Mouse (Mus musculus): Measurements from ENCODE around the gene Olfr1418. TPM values are rescaled to one million over a fixed set of nuclear protein-coding genes. Genes with fewer than 3 reads are reported as not detected.
A peak's percentile ranks its signal among the peaks of the same experiment; 100 is the strongest.

The Olfr1418 gene
- total RNA-seq, 1 experiment: not detected

DNA sequence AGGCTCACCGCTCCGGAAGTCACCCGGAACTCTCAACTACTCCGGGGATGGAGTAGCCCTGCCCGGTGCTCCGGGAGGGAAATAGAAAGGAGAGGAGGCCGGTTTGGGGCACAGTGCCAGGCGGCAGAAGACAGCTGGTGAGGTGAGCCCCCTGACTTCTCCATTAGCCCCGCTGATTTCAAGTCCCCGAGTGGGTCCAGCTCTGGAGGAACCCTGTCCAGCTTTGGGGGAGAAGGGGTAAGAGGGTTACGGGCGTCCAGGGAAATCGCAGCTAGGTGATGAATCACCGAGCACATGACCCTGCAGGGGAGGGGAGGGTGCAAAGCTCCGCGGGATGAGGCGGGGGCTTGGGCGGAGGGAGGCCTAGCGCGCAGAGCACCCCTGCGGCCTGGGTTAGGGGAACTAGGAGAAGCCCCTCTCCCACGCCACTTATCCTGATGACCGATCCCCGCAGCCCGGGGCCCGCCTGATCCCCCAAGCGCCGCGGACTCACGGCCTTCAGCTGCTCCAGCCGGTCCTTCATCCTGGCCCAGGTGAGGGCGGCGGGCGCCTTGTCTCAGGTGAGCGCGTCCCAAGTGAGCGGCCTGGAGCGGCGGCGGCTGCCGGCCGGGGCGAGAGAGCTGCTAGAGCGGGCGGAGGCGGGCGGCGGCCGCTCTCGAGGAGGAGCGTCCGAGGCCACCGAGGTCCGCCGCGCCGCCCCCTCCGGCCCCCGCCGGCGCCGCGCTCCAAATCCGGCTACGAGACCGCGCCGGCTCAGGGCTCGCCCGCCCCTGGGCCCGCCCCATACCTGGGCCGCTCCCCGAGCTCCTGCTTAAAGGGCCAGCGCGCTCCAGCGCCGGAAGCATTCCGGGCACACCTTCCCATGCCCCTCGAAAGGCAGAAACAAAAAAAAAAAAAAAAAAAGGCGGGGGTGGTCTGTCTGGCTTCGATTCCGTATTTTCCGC is 42.4 kb downstream of the Olfr1418 start:
- in situ Hi-C loops (cut with MboI; ENCODE audit: low sequenced_read_pairs in 2 of 2, unreplicated experiment in 2 of 2): no loop called here
- peak overlapping the region; percentile 89 for H3K9ac ChIP-seq (ENCODE audit: insufficient read depth, low read depth, low read length, poor library complexity, severe bottlenecking)
- H3K36me3 ChIP-seq (ENCODE audit: control insufficient read depth, insufficient read depth, low read length, poor library complexity, severe bottlenecking): peaks cover 3% of the 10 kb centered on the region; the same call in 1 of the 2 replicates
- DNase-seq (ENCODE audit: low read depth, low spot score): no peak
- H3K4me3 ChIP-seq (ENCODE audit: insufficient read depth in 1 of 2, low read depth in 1 of 2, low read length in 2 of 2, poor library complexity in 1 of 2, severe bottlenecking in 1 of 2): peak overlapping the region; percentile 88 to 96
- H3K4me1 ChIP-seq (ENCODE audit: control insufficient read depth in 2 of 2, insufficient read depth in 2 of 2, low read length in 2 of 2, poor library complexity in 1 of 2): peaks cover 0 to 15% of the 10 kb centered on the region in 2 experiments; a peak in 3 of 4 replicates
- TF ChIP-seq HCFC1 (IDR thresholded peaks at IDR 0.05; ENCODE audit: borderline replicate concordance, insufficient read depth, low read length) (no peak; the same call in 1 of the 2 replicates), ZNF384 (IDR thresholded peaks at IDR 0.05; ENCODE audit: low read depth, low read length) (peak; percentile 85)
- H3K9me3 ChIP-seq (ENCODE audit: control insufficient read depth, insufficient read depth, low read depth, low read length): no peaks in the 10 kb centered on the region
- peak overlapping the region; percentile 50; the same call in 1 of the 2 replicates for H3K27ac ChIP-seq (ENCODE audit: insufficient read depth, low read depth, low read length, poor library complexity, severe bottlenecking)

DNA sequence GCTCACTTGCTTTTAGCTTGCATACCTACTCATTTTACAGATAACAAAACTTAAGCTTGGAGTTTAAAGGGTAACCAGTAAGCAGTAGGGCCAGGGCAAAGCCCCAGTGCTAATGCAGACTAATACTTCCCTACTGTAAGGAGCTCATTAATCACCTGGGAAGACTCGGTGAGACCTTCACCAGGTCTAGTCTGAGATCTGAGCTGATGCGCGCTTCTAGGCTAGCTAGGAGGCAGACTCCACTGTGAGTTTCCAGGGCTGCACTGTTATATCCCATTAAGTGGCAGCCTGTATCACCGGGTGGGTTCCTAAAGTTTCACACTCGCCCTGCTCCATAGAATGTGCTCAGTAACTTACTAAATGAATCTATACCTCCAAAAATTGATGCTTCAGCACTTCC is 43.3 kb downstream of the Olfr1418 start:
- peaks cover 0 to 17% of the 10 kb centered on the region in 2 experiments; a peak in 2 of 4 replicates for H3K4me1 ChIP-seq (ENCODE audit: control insufficient read depth in 2 of 2, insufficient read depth in 2 of 2, low read length in 2 of 2, poor library complexity in 1 of 2)
- TF ChIP-seq CHD2 (IDR thresholded peaks at IDR 0.05; ENCODE audit: low read depth, low read length) (no peak), ZNF384 (IDR thresholded peaks at IDR 0.05; ENCODE audit: low read depth, low read length) (no peak), HCFC1 (IDR thresholded peaks at IDR 0.05; ENCODE audit: borderline replicate concordance, insufficient read depth, low read length) (no peak), ZC3H11A (IDR thresholded peaks at IDR 0.05; ENCODE audit: borderline replicate concordance, low read depth, low read length) (no peak), MAFK (IDR thresholded peaks at IDR 0.05; ENCODE audit: insufficient read depth, low read depth, low read length) (no peak)
- H3K4me3 ChIP-seq (ENCODE audit: insufficient read depth in 1 of 2, low read depth in 1 of 2, low read length in 2 of 2, poor library complexity in 1 of 2, severe bottlenecking in 1 of 2): peak overlapping the region; percentile 88 to 96
- peaks cover 6% of the 10 kb centered on the region; the same call in 1 of the 2 replicates for H3K36me3 ChIP-seq (ENCODE audit: control insufficient read depth, insufficient read depth, low read length, poor library complexity, severe bottlenecking)
- DNase-seq (ENCODE audit: low read depth, low spot score): no peak
- H3K9me3 ChIP-seq (ENCODE audit: control insufficient read depth, insufficient read depth, low read depth, low read length): no peaks in the 10 kb centered on the region
- in situ Hi-C loops (cut with MboI; ENCODE audit: low sequenced_read_pairs in 2 of 2, unreplicated experiment in 2 of 2): no loop called here
- no peak overlapping the region for H3K27ac ChIP-seq (ENCODE audit: insufficient read depth, low read depth, low read length, poor library complexity, severe bottlenecking)
- H3K9ac ChIP-seq (ENCODE audit: insufficient read depth, low read depth, low read length, poor library complexity, severe bottlenecking): peak overlapping the region; percentile 47; the same call in 1 of the 2 replicates

DNA sequence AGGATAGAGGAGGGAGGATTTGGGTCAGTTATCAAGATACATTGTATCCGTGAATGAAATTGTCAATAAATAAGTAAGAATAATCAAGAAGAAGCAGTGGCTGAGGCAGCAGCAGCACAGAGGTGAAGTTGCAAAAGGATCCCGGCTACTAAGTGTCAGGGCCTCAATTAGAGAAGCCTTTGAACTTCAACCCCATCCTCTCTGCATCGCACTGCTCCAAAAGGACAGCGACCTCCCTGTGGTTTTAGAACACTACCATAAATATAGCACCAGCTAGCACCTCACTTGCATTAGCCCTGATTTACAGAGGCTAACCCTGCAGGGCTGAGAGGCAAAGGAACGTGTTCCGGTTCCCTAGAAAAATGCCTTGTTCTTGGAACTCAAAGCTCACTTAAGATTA is 44.2 kb downstream of the Olfr1418 start:
- H3K36me3 ChIP-seq (ENCODE audit: control insufficient read depth, insufficient read depth, low read length, poor library complexity, severe bottlenecking): peaks cover 6% of the 10 kb centered on the region; the same call in 1 of the 2 replicates
- H3K9ac ChIP-seq (ENCODE audit: insufficient read depth, low read depth, low read length, poor library complexity, severe bottlenecking): no peak overlapping the region
- no peak for DNase-seq (ENCODE audit: low read depth, low spot score)
- H3K4me3 ChIP-seq (ENCODE audit: insufficient read depth in 1 of 2, low read depth in 1 of 2, low read length in 2 of 2, poor library complexity in 1 of 2, severe bottlenecking in 1 of 2): no peak overlapping the region
- in situ Hi-C loops (cut with MboI; ENCODE audit: low sequenced_read_pairs in 2 of 2, unreplicated experiment in 2 of 2): no loop called here
- H3K27ac ChIP-seq (ENCODE audit: insufficient read depth, low read depth, low read length, poor library complexity, severe bottlenecking): no peak overlapping the region
- TF ChIP-seq HCFC1 (IDR thresholded peaks at IDR 0.05; ENCODE audit: borderline replicate concordance, insufficient read depth, low read length) (no peak), CHD2 (IDR thresholded peaks at IDR 0.05; ENCODE audit: low read depth, low read length) (no peak)
- H3K4me1 ChIP-seq (ENCODE audit: control insufficient read depth in 2 of 2, insufficient read depth in 2 of 2, low read length in 2 of 2, poor library complexity in 1 of 2): peaks cover 0 to 20% of the 10 kb centered on the region in 2 experiments; a peak in 2 of 4 replicates
- no peaks in the 10 kb centered on the region for H3K9me3 ChIP-seq (ENCODE audit: control insufficient read depth, insufficient read depth, low read depth, low read length)

DNA sequence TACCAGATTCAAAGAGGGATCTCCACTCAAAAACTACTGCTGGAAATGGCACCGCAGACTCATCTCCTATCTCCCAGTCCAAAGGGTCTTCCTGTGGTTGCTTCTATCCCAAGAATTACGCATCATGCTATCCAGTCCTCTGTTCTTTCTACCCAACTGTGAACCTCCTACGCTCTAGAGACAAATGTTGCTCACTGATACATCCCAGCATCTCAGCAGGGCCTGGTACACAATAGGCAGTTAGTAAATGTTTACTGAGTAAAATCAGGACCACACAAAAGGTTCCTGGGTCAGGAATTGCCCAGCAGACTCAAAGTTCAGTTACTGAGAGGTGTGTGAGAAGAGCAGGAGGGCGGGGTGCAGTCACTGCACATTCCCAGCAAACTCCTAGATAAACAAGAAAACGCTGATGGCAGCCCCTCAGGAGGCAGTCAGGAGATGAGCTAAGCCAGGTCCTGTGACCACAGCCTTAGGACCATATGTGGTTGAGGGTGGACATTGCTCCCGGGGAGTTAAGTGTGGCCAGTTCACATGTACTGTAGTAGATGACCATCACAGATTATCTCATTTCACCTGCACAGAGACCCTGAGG is 46.0 kb downstream of the Olfr1418 start:
- Histone ChIP-seq H3K4me3 (ENCODE audit: insufficient read depth in 1 of 2, low read depth in 1 of 2, low read length in 2 of 2, poor library complexity in 1 of 2, severe bottlenecking in 1 of 2) (no peak overlapping the region), H3K9me3 (ENCODE audit: control insufficient read depth, insufficient read depth, low read depth, low read length) (no peaks in the 10 kb centered on the region), H3K36me3 (ENCODE audit: control insufficient read depth, insufficient read depth, low read length, poor library complexity, severe bottlenecking) (peaks cover 6% of the 10 kb centered on the region; the same call in 1 of the 2 replicates), H3K9ac (ENCODE audit: insufficient read depth, low read depth, low read length, poor library complexity, severe bottlenecking) (no peak overlapping the region), H3K27ac (ENCODE audit: insufficient read depth, low read depth, low read length, poor library complexity, severe bottlenecking) (no peak overlapping the region), H3K4me1 (ENCODE audit: control insufficient read depth in 2 of 2, insufficient read depth in 2 of 2, low read length in 2 of 2, poor library complexity in 1 of 2) (peaks cover 0 to 28% of the 10 kb centered on the region in 2 experiments; a peak in 2 of 4 replicates)
- DNase-seq (ENCODE audit: low read depth, low spot score): no peak
- no peak for TF ChIP-seq HCFC1 (IDR thresholded peaks at IDR 0.05; ENCODE audit: borderline replicate concordance, insufficient read depth, low read length)
- TF ChIP-seq CHD2 (IDR thresholded peaks at IDR 0.05; ENCODE audit: low read depth, low read length): no peak
- TF ChIP-seq ZC3H11A (IDR thresholded peaks at IDR 0.05; ENCODE audit: borderline replicate concordance, low read depth, low read length): no peak
- no peak for TF ChIP-seq MAFK (IDR thresholded peaks at IDR 0.05; ENCODE audit: insufficient read depth, low read depth, low read length)
- no peak for TF ChIP-seq ZNF384 (IDR thresholded peaks at IDR 0.05; ENCODE audit: low read depth, low read length)
- in situ Hi-C loops (cut with MboI; ENCODE audit: low sequenced_read_pairs in 2 of 2, unreplicated experiment in 2 of 2): no loop called here
